Mouse (Mus musculus): Measurements from ENCODE around the gene Myl6b.
A peak's percentile ranks its signal among the peaks of the same experiment; 100 is the strongest.
"Not testable (repeated sequence)": the region's sequence is repeated elsewhere in the genome, so short reads cannot be mapped to it uniquely, and the experiment has no call there.

Myl6b gene

DNA sequence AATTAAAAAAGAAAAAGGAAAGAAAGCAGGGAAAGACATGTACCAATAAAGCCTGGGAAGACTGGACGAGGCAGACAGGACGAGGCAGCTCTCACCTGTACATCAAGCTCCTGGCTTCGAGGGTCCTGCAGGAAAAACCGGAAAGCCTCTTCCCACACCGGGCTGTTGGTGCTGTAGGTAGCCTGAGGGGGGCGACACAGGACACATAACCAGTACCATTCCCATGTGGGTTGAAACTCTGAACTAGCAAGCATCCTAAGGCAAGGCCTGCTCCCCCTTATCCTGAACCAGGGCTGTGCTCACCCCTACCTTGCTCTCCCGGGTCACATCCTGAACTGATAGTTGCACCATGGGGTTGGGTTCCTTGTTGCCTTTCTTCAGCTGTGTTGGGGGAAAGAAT is 20.3 kb upstream of the Myl6b start:
- peak; percentile 74 for DNase-seq (ENCODE audit: low read depth)

GRCm38 (mm10) chr10:128516677-128517076 is 18.2 kb upstream of the Myl6b start:
- no peak for DNase-seq (ENCODE audit: low read depth)

GRCm38 (mm10) chr10:128516029-128516428 is 17.5 kb upstream of the Myl6b start:
- no peak for DNase-seq (ENCODE audit: low read depth)

DNA sequence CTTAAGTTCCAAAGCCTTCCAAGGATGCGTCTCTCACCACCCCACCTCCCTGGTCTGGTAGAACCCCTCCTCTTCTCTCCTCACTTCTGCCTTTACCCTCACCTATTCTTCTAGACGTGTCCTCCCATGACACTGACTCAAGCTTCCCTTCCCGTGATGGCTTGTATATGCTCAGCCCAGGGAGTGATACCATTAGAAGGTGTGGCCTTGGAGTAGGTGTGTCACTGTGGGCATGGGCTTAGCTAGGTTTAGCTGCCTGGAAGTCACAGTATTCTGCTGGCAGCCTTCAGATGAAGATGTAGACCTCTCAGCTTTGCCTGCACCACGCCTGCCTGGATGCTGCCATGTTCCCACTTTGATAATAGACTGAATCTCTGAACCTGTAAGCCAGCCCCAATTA is 16.6 kb upstream of the Myl6b start:
- no peak for DNase-seq (ENCODE audit: low read depth)

- DNase-seq (ENCODE audit: low read depth) = no peak
Observed at GRCm38 (mm10) chr10:128511761-128512160, 13.3 kb upstream of the Myl6b start.

- DNase-seq (ENCODE audit: low read depth) = no peak
Observed at GRCm38 (mm10) chr10:128511189-128511588, 12.7 kb upstream of the Myl6b start.

GRCm38 (mm10) chr10:128510301-128510700 is 11.8 kb upstream of the Myl6b start:
- no peak for DNase-seq (ENCODE audit: low read depth)

GRCm38 (mm10) chr10:128509831-128510230 is 11.3 kb upstream of the Myl6b start:
- DNase-seq (ENCODE audit: low read depth) = no peak

DNA sequence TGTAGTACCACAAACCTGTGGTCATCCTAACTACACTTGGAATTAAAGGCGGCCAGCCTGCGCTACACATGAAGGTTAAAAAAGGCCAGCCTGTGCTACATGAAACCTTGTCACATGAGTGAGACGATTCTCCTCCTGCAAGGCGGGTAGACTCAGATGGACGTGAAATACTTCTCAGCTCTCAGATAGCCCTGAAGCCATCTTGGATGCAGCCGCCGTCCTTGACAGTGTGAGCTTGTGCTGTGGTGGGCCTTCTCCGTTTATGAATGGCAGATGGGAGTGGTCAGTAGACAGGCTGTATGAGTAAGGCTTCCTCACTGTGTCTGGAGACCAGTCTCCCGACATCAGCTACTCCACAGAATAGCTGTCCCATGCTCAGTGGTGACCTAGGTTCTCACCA is 10.7 kb upstream of the Myl6b start:
- DNase-seq (ENCODE audit: low read depth) = no peak

- DNase-seq (ENCODE audit: low read depth) = peak; percentile 59
Observed at GRCm38 (mm10) chr10:128508260-128508659, 9.8 kb upstream of the Myl6b start.

GRCm38 (mm10) chr10:128505974-128506373 is 7.5 kb upstream of the Myl6b start:
- no peak for DNase-seq (ENCODE audit: low read depth)

DNA sequence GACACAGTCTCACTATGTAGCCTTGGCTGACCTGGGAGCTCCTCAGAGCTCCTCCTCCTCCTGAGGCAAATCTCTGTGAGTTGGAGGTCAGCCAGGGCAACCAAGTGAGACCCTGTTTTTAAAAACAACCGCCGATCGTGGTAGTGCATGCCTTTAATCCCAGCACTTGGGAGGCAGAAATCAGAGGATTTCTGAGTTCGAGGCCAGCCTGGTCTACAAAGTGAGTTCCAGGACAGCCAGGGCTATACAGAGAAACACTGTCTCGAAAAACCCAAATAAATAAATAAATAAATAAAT is 6.8 kb upstream of the Myl6b start:
- DNase-seq (ENCODE audit: low read depth) = not testable (repeated sequence)

DNA sequence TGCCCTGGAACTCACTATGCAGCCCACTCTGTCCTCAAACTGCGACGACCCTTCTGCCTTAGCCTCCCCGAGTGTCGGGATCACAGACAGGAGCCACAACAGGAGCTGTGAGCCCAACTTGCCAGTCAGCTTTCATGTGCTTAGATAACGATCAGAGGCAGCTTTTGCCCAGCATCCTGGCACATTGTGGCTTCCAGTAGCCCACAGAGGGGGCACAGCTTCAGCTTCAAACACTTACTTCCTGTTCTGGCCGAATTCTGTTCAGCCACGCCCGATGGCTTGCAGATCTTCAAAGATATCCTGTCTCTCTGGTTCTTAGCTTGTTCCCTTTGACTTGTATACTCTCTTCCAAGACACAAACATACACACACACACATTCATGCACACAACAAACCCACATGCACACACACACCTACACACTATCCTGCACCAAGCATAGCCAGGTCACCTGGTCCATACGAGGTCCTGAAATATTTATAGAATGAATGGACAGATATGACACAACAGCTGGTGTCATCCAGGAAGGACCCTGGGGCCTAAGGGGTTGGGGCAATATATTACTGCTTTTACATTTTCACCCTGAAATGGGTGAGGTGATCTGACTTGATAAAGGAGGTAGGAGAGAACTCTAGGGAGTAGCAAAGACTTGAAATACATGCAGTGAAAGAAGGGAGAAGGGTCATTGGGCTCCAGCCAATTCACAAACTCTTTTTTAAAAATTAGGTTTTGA is 6.3 kb upstream of the Myl6b start:
- no peak for DNase-seq (ENCODE audit: low read depth)

DNA sequence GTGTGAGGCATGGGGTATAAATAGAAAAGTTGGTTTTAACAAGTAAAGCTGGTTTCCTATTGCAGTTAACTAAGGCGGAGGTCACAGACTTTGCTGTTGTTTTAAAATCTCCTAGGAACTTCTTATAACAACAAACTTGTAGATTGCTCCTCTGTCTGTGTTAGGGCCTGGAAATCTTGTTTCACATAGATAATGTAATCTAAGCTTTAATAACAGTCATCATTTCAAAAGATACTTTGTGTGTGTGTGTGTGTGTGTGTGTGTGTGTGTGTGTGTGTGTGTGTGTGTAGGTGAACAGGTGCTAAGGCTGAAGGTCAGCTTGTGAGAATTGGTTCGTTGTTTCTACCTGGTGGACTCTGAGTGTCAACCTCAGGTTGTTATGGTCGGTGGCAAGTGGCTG is 5.5 kb upstream of the Myl6b start:
- DNase-seq (ENCODE audit: low read depth) = no peak

DNA sequence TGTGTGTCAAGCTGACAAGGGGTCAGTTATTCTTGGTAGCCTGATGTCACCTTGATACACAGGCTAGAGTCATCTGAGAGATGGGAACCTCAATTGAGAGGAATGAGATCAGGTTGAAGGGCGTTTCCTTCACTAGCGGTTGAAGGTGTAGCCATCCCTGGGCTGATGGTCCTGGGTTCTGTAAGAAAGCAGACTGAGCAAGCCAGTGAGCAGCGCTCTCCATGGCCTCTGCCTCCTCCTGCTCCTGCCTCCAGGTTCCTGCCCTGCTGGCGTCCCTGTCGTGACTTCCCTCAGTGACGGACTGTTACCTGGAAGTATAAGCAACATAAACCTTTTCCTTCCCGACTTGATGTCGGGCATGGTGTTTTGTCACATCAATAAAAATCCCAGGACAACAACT is 5.0 kb upstream of the Myl6b start:
- no peak for DNase-seq (ENCODE audit: low read depth)

GRCm38 (mm10) chr10:128502341-128502740 is 3.9 kb upstream of the Myl6b start:
- peak; percentile 76 for DNase-seq (ENCODE audit: low read depth)

DNA sequence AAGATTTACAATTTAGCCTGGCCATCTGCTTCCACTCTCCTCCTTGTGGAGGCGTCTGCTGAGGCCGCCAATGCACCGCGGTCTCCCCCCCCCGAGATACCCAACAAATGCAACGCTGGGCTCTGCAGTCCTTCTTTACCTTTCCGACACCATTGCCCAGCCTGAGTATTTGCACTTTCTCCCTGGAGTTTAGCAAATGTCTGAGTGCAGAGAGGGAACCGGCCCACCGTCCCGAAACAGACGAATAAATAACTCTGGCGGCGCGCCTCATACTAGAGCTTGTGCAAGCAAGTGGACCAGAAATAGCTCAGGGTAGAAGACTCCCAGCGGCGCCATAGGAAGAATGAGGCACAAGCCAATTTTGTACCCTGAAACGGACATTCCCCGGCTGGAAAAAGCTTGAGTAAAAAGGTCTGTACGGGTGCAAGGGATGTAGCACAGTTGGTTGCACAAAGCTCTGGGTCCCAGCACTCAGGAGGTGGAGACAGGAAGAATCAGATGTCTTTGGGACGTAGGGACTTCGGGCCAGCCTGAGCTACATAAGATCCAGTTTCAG is 709 bp upstream of the Myl6b start:
- peak; percentile 81 for DNase-seq (ENCODE audit: low read depth)

DNA sequence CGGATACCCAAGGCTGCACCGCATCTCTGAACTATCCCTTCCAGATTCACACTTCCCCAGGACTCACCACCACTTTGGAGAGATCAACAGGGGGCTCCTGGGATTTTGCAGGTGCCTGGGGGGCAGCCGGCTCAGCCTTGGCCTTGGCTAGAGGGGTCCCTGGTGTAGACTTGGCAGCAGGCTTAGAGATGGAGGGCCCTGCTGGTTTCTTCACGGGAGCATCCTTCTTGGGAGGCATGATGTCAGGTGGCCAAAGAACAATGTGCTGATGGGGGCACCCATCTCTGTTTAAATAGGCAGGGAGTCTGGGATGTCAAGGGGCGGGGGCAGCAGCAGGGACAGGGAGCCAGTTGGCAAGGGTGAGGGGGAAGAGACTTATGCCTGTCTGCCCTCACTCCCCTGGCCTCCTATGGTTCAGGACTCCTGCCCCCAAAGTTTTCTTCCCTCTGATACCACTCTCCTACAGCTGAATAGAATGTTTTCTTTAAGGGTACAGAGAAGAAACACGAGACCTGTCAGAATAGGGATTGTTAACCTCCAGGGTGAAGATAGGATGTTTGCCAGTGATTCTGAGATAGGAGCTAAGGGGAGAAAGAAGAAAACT is 1.2 kb downstream of the Myl6b start:
- no peak for DNase-seq (ENCODE audit: low read depth)

GRCm38 (mm10) chr10:128496509-128497077 is 1.9 kb downstream of the Myl6b start:
- no peak for DNase-seq (ENCODE audit: low read depth)

- no peak for DNase-seq (ENCODE audit: low read depth)
Observed at GRCm38 (mm10) chr10:128495903-128496302, 2.6 kb downstream of the Myl6b start.

DNA sequence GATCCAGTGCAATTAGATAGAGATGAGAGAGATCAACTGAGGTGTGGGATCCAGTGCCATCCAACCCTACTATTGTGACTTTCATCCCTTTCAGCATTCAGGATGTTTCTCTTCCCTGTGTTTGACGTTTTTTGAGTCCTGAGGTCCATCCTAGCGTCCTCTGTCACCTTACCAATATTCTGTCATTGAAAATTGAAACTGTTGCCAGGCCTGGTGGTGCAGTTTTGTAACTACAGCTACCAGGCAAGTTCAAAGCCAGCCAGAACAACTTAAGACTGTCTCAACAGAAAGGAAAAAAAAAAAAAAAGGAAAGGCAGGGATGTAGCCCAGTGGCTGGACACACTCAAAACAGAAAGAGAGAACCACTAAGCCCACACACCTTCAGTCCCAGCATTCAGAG is 3.2 kb downstream of the Myl6b start:
- peak; percentile 34 for DNase-seq (ENCODE audit: low read depth)

GRCm38 (mm10) chr10:128494667-128495245 is 3.7 kb downstream of the Myl6b start:
- DNase-seq (ENCODE audit: low read depth) = peak; percentile 51
